Mouse (Mus musculus): Measurements from ENCODE around the gene Sptb.
A peak's percentile ranks its signal among the peaks of the same experiment; 100 is the strongest.

The Sptb gene

GRCm38 (mm10) chr12:76672008-76672407, 38.3 kb downstream of the Sptb start:
- DNase-seq = no peak

- no peak for DNase-seq
Observed at GRCm38 (mm10) chr12:76670533-76671086, 39.7 kb downstream of the Sptb start.

- DNase-seq = no peak
Observed at GRCm38 (mm10) chr12:76669956-76670530, 40.3 kb downstream of the Sptb start.

GRCm38 (mm10) chr12:76668654-76669419, 41.5 kb downstream of the Sptb start:
- no peak for DNase-seq

GRCm38 (mm10) chr12:76651788-76652345, 58.5 kb downstream of the Sptb start:
- no peak for DNase-seq

- peak; percentile 72 to 78 for DNase-seq
Observed at GRCm38 (mm10) chr12:76649708-76650687, 60.3 kb downstream of the Sptb start.

- DNase-seq = no peak
Observed at GRCm38 (mm10) chr12:76645222-76646110, 64.9 kb downstream of the Sptb start.

- DNase-seq = no peak
Observed at GRCm38 (mm10) chr12:76643679-76644078, 66.7 kb downstream of the Sptb start.

- DNase-seq = no peak
Observed at GRCm38 (mm10) chr12:76642616-76643015, 67.7 kb downstream of the Sptb start.

GRCm38 (mm10) chr12:76640620-76641019, 69.7 kb downstream of the Sptb start:
- DNase-seq = no peak

- DNase-seq = peak; percentile 73
Observed at GRCm38 (mm10) chr12:76634899-76635693, 75.3 kb downstream of the Sptb start.

GRCm38 (mm10) chr12:76623374-76623773, 87.0 kb downstream of the Sptb start:
- no peak for DNase-seq

GRCm38 (mm10) chr12:76619847-76620246, 90.5 kb downstream of the Sptb start:
- DNase-seq = no peak

- no peak for DNase-seq
Observed at GRCm38 (mm10) chr12:76618175-76618574, 92.2 kb downstream of the Sptb start.

- no peak for DNase-seq
Observed at GRCm38 (mm10) chr12:76615580-76615937, 94.8 kb downstream of the Sptb start.

GRCm38 (mm10) chr12:76614868-76615579, 95.3 kb downstream of the Sptb start:
- no peak for DNase-seq

GRCm38 (mm10) chr12:76612621-76613020, 97.7 kb downstream of the Sptb start:
- no peak for DNase-seq

GRCm38 (mm10) chr12:76608997-76609565, 101.3 kb downstream of the Sptb start:
- no peak for DNase-seq

- no peak for DNase-seq
Observed at GRCm38 (mm10) chr12:76608241-76608640, 102.1 kb downstream of the Sptb start.

- DNase-seq = no peak
Observed at GRCm38 (mm10) chr12:76605837-76606236, 104.5 kb downstream of the Sptb start.
